Mouse (Mus musculus) frontal cortex, postnatal 10 days (tissue): ENCODE data around the gene Dclk2.
A peak's percentile ranks its signal among the peaks of the same experiment; 100 is the strongest.

Experiments used
- DNase-seq, 2 experiments: peaks; one replicate each; pipeline ENCODE4 v3.0.0; 2022; ENCODE audit warnings: low spot score in 2 of 2, mixed read lengths in 1 of 2

Dclk2 gene

GRCm38 (mm10) chr3:86894491-86894890, 26.2 kb downstream of the Dclk2 start:
- no peak for DNase-seq

GRCm38 (mm10) chr3:86887512-86887911, 33.1 kb downstream of the Dclk2 start:
- DNase-seq: no peak

- no peak for DNase-seq
Measured at GRCm38 (mm10) chr3:86885180-86885579, 35.5 kb downstream of the Dclk2 start.

DNA sequence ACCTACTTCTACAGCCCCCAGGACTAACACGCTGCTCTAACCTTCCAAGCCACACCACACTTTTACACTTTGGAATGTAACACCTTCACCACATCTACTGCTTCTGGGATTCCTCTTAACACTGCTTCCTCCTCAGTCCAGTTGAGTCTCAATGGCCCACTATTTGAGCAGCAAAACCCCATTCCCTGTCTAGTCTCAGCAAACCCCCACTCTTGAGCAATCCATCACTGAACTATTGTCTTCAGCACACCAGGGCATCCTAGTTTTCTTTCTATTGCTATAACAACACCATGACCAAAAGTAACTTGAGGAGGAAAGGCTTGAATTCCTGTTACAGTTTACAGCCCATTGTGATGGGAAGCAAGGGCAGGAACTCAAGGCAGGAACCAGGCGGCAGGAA, 36.2 kb downstream of the Dclk2 start:
- no peak for DNase-seq

DNA sequence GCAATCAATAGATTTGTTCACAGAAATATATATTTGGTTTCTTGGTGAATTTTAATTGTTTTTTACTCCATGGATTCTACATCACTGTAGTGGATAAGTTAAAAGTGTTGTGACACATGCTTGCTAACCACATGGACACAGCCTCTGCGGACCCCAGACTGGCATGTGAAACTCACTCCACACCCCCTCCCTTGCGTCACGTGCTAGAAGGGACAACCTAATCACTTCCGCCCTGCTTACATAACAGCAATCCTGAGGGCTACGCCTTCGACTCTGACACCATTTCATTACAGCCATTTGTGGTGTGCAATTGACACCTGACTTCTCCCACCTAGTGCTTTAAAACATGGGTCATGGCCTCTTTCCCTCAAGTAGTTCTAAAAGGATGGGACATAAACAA, 36.7 kb downstream of the Dclk2 start:
- no peak for DNase-seq

- DNase-seq: no peak
Measured at GRCm38 (mm10) chr3:86875912-86876311, 44.7 kb downstream of the Dclk2 start.

GRCm38 (mm10) chr3:86873092-86873600, 47.5 kb downstream of the Dclk2 start:
- no peak for DNase-seq

- no peak for DNase-seq
Measured at GRCm38 (mm10) chr3:86870952-86871351, 49.7 kb downstream of the Dclk2 start.

DNA sequence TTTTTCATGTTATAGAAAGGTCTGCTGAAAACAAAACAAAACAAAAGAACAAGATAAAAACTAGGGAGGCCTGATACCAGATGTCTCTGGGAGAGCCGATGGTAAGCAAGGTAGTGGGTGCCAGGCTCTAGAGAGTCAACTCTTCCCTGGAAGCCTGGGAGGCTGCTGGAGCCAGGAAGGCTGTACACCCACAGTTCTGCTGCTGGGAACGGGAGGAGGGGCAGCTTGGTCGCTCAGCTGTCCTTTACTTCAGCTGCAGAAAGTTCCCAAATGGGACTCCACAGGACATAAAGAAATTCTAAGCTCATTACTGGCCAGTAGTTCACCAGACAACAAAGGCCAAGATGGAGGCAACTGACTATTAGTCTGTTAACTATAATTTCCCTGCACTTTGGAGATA, 50.2 kb downstream of the Dclk2 start:
- no peak for DNase-seq

DNA sequence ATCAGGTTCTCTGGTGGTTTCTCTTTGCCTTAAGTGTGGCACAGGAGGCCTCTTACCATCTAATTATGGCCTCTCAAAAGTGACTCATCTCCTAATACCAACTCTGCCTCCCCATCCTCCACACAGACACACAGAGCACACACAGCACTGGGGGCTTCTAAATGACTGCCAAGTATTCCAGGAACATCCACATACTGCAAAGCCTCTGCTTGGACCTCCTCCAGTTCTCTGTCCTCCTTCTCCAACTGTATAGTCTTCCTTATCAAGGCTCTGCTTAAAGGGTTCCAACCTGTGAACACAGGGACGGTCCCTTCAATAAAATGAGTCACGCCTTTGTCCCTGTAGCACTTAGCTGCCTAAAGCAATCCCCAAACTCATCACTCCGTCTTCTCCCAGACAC, 51.9 kb downstream of the Dclk2 start:
- no peak for DNase-seq

GRCm38 (mm10) chr3:86863327-86864008, 57.2 kb downstream of the Dclk2 start:
- DNase-seq: no peak

GRCm38 (mm10) chr3:86862939-86863311, 57.7 kb downstream of the Dclk2 start:
- DNase-seq: peak in 1 of 2 experiments; percentile 32

- no peak for DNase-seq
Measured at GRCm38 (mm10) chr3:86862245-86862938, 58.3 kb downstream of the Dclk2 start.

DNA sequence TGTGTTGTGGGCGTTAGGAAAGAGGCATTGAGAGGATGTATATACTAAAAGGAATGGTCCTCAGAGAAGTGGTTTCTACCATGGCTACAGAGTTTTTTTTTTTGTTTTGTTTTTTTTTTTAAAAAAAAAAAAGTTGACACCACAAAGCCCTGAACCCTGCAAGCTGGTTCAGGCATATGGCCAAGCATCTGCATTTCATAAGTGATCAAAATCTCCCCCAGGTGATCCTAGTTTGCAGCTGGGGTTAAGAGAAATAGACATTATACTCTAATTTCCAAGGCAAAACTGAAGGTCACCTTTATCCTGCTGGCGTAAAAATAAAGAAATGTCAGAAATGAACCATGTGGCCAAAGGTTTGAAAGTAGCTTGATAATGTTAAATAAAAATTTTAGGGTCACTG, 60.9 kb downstream of the Dclk2 start:
- no peak for DNase-seq

DNA sequence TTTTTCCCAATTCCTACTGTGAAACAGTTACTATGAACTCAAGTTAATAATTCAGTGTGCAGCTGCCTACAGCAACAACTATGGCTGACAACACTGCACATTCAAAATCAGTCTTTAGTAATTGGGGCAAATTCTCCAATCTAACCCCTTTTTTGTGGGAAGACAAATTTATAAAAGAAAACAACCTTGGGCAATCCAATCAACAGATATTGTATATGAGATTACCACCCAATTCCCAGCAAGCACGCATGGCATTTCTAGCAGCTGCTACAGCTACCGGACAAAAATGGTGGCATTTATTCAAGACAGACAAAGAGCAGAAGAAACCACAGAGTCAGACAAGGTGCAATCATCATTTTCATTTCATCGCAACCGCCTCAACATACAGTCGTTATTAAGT, 62.0 kb downstream of the Dclk2 start:
- DNase-seq: no peak

- DNase-seq: no peak
Measured at GRCm38 (mm10) chr3:86857833-86858398, 62.7 kb downstream of the Dclk2 start.

DNA sequence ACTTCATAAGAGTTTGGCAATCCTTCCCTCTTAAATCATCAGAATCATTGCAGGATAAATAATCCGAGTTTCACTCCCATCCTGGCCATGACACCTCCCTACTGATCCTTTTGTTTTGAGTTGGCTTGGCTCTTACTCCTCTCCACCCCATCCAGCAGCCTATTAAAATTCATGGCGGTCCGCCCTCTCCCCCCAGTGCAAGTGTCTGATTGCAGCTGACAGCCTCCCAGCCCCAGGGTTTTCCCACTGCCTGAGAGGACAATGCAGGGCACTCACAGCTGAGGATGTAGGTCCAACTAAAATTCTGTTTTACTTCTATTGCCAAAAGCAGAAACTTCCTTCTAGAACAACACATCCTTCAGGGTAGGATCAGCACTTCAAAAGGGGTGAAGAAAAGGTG, 67.8 kb downstream of the Dclk2 start:
- peak in 1 of 2 experiments; percentile 30 for DNase-seq

GRCm38 (mm10) chr3:86851131-86851530, 69.5 kb downstream of the Dclk2 start:
- DNase-seq: no peak

- DNase-seq: no peak
Measured at GRCm38 (mm10) chr3:86850394-86851030, 70.1 kb downstream of the Dclk2 start.

DNA sequence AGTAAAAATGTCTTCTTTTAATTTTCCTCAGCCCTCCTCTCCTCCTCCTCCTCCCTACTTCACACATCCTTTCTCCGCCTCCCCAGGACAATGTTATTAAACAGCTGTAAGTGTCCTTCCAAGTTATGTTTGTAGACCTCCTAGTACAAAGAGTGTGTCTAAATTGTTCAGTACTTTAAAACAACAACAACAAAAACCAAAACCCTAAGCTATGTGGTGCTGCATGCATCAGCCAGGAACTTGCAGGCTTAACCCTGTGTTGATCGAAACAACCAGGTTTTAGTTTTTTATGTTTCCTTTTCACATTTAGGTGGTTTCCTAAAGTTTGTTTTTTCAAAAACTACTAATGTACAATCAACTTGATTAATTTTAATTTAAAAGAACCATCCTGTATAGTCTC, 71.3 kb downstream of the Dclk2 start:
- DNase-seq: no peak

GRCm38 (mm10) chr3:86847536-86847935, 73.1 kb downstream of the Dclk2 start:
- no peak for DNase-seq

DNA sequence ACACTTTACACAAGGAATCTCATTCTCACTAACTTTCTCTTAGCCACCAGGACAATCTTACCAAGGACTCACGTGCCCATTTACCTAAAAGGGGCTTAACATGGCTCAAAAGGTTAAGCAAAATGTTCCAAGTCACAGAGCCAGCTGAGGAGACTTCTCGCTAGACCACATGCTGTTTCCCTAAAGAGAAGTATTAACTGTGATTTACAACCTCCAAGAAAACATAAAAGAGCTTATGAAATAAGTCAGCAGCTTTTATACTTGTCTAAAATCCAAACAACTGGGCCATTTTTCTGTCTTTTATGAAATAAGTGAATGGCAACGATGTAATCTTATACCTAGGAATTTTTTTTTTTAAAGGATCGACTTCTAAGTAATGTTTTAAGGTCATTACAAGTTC, 74.6 kb downstream of the Dclk2 start:
- DNase-seq: no peak

- DNase-seq: no peak
Measured at GRCm38 (mm10) chr3:86845578-86845977, 75.1 kb downstream of the Dclk2 start.
